Mouse (Mus musculus) heart, adult 2 months (tissue): ENCODE data around the gene Olfr1145.

Experiments used
- CTCF ChIP-seq: fragments of 200-600 bp; IDR thresholded peaks from 2 replicates; pipeline ENCODE4 v1.8.1; 2022; ENCODE audit warnings: antibody characterized with exemption, mild to moderate bottlenecking, moderate library complexity
- EP300 ChIP-seq: fragments of 200-500 bp; IDR thresholded peaks from 2 replicates; pipeline ENCODE4 v1.6.1; 2011; ENCODE audit warnings: low read depth, low read length, control low read depth; ENCODE audit not compliant: insufficient read depth
- POLR2A ChIP-seq: fragments of 200-500 bp; IDR thresholded peaks from 2 replicates; pipeline ENCODE4 v1.6.1; 2011; ENCODE audit warnings: mild to moderate bottlenecking, low read depth, low read length, control low read depth; ENCODE audit not compliant: insufficient read depth

DNA sequence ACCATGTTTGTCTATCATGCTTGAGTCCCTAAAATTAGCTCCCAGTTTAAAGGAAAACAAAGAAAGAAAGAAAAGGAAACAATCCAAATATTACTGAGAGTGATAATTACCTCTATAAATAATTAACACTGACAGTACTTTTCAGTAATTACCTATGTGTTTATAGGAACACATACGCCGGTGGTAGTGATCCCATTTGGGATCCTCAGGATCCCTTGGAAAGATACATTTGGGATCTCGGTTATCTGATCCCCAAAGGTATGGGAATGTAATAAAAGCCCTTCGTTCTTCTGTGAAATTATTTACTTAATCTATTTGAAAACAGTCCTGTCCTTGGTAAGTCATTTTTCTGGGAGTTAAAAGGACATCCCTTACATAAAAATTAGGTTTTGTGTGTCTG lies 30.4 kb upstream of the Olfr1145 start, which contains the start of gene Olfr152:
- TF ChIP-seq POLR2A: no peak
- no peak for TF ChIP-seq CTCF
- no peak for TF ChIP-seq EP300
